Mouse (Mus musculus) spleen, adult 2 months (tissue): ENCODE results near the gene Tlcd1. TPM values are rescaled to one million over a fixed set of nuclear protein-coding genes. Genes with fewer than 3 reads are reported as not detected.

ENCODE experiments used
- DNase-seq, 2 experiments: peaks; one replicate each; pipeline versions ENCODE4 v3.0.0 to v3.0.0-alpha.2; 2012 to 2021; ENCODE audit warnings: low spot score in 2 of 2, low read depth in 1 of 2
- H3K27ac ChIP-seq: fragments of 200-500 bp; 2 replicates; pipeline ENCODE4 v1.5.1; 2012; ENCODE audit warnings: low read length, inconsistent platforms; ENCODE audit not compliant: insufficient read depth
- H3K27me3 ChIP-seq: fragments of 200-500 bp; 2 replicates; pipeline ENCODE4 v1.6.1; 2012; ENCODE audit warnings: mild to moderate bottlenecking, moderate library complexity, low read length, inconsistent platforms; ENCODE audit not compliant: control insufficient read depth, insufficient read depth
- H3K36me3 ChIP-seq: fragments of 200-500 bp; 2 replicates; pipeline ENCODE4 v1.6.1; 2012; ENCODE audit warnings: mild to moderate bottlenecking, low read length, inconsistent platforms; ENCODE audit not compliant: control insufficient read depth, insufficient read depth
- H3K4me1 ChIP-seq: fragments of 200-500 bp; 2 replicates; pipeline ENCODE4 v1.6.1; 2011; ENCODE audit warnings: inconsistent platforms; ENCODE audit not compliant: control insufficient read depth, insufficient read depth, insufficient read length
- H3K4me3 ChIP-seq: fragments of 200-500 bp; 2 replicates; pipeline ENCODE4 v1.5.1; 2011; ENCODE audit warnings: mild to moderate bottlenecking, inconsistent platforms; ENCODE audit not compliant: insufficient read depth, insufficient read length; ENCODE audit errors: extremely low read depth
- CTCF ChIP-seq: fragments of 200-500 bp; IDR thresholded peaks from 2 replicates; pipeline ENCODE4 v1.5.1; 2011; ENCODE audit warnings: mild to moderate bottlenecking, inconsistent platforms; ENCODE audit not compliant: insufficient read depth, insufficient read length, insufficient replicate concordance; ENCODE audit errors: extremely low read depth
- POLR2A ChIP-seq: fragments of 200-500 bp; IDR thresholded peaks from 2 replicates; pipeline ENCODE4 v1.6.1; 2011; ENCODE audit warnings: low read depth, low read length, inconsistent platforms
- WGBS: fragments of 180-500 bp; shearing (Covaris S2); methylation state at CpG from one replicate; pipeline ENCODE4 v1.1.7; 2018; 5-methylcytosine and 5-hydroxymethylcytosine counted together
- polyA plus RNA-seq: library from polyadenylated mRNA; depleted of rRNA; stranded (reverse); fragments of >200 nt; gene quantifications from 2 replicates; pipeline ENCODE4 v1.2.3, GENCODE M21; 2012; rRNA removed

The Tlcd1 gene
- polyA plus RNA-seq, 1 experiment = 10.4 TPM

- H3K27me3 ChIP-seq = no peaks in the 10 kb centered on the region
- 98% methylated on average over 7 of the region's 7 CpGs for WGBS
- no peak overlapping the region for H3K4me3 ChIP-seq
- H3K36me3 ChIP-seq = peaks cover 56% of the 10 kb centered on the region
- TF ChIP-seq POLR2A = no peak
- DNase-seq = no peak
- H3K27ac ChIP-seq = no peak overlapping the region
- H3K4me1 ChIP-seq = no peaks in the 10 kb centered on the region
These were observed 30.7 kb downstream of the Tlcd1 start for GRCm38 (mm10) chr11:78207190-78207589.

DNA sequence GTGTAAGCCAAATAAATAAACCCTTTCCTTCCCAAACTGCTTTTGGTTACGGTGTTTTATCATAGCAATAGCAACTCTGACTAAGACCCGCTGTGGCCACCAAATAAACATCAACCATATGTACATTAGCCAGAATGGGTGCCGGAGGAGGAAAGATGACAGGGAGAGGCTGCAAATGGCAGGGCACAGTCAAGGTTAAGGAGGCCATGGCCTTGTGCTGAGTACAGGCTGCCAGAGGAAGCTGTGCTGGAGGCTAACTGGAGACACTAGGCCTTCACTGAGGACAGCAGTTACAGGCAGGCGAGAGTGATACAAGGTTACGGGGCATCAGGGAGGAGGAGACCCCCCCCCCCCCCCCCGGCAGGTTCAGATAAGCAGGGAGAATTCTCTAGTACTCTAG, 33.4 kb downstream of the Tlcd1 start:
- no peak for DNase-seq
- Histone ChIP-seq H3K27ac (no peak overlapping the region), H3K27me3 (no peaks in the 10 kb centered on the region), H3K4me1 (peaks cover 6% of the 10 kb centered on the region; the same call in 1 of the 2 replicates), H3K36me3 (peaks cover 59% of the 10 kb centered on the region), H3K4me3 (no peak overlapping the region)
- TF ChIP-seq CTCF (no peak), POLR2A (no peak)
- 87% methylated on average over 6 of the region's 6 CpGs for WGBS

DNA sequence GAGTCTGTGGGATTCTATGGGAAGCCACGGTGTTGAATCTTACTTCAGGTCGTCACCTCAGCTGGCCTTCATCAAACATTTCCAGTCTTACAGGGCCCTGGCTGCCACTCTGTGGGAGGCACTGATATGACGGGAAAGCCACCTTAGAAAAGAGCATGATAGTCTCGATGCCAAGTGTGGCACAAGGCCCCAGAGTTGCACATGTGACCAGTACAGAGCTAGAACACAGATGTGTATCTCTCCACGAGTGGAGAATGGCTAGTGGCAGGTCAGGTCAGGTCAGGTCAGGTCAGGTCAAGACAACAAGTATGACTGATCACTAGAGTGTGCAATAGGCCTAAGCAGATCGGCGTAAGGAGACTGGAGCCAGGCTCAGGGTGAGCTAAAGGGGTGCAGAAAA, 34.1 kb downstream of the Tlcd1 start:
- Histone ChIP-seq H3K27me3 (no peaks in the 10 kb centered on the region), H3K4me1 (peaks cover 6% of the 10 kb centered on the region; the same call in 1 of the 2 replicates), H3K36me3 (peaks cover 59% of the 10 kb centered on the region), H3K27ac (no peak overlapping the region), H3K4me3 (no peak overlapping the region)
- TF ChIP-seq CTCF = no peak
- no peak for TF ChIP-seq POLR2A
- WGBS = 87% methylated on average over 7 of the region's 7 CpGs
- DNase-seq = no peak

GRCm38 (mm10) chr11:78211513-78211912, 35.0 kb downstream of the Tlcd1 start:
- WGBS = 91% methylated on average over 5 of the region's 5 CpGs
- Histone ChIP-seq H3K27me3 (no peaks in the 10 kb centered on the region), H3K27ac (no peak overlapping the region), H3K4me1 (peaks cover 6% of the 10 kb centered on the region; the same call in 1 of the 2 replicates), H3K36me3 (peaks cover 58% of the 10 kb centered on the region), H3K4me3 (no peak overlapping the region)
- TF ChIP-seq POLR2A (no peak), CTCF (no peak)
- DNase-seq = no peak

DNA sequence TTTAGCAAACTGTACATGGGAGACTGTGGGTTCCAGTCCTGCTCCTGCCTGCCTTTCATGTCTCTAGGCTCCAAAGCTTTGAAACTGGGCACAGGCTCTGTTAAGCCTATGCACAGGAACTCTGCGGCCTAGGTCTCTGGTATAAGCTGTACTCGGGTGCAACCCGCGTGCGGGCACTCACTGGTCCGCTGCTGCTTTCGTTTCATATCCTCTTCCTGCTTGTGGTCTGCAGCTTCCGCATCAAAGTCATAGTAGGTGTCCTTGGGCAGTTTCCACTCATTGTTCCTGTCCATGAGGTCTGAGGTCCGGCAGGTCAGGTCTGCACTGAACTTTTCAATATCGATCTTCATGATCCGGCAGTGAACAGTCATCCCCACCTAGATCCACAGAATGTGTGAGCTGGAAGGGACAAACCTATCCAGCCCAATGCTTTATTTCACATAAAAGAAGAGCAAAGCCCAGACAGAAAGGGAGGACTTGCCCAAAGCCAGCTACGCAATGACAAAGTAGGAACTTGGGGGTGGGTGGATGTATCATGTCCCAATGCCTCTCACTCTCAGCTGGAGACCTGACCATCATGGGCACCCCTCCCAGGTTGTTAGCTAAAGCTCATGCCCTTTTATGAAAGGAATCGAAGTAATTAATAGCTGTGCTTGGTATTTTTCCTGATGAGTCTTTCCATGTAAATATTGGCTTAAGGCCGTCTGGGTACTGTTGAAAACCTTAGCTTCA, 36.7 kb downstream of the Tlcd1 start:
- no peak for TF ChIP-seq POLR2A
- no peak for TF ChIP-seq CTCF
- 47% methylated on average over 14 of the region's 14 CpGs for WGBS
- peak in 1 of 2 experiments; percentile 61 for DNase-seq
- Histone ChIP-seq H3K27me3 (no peaks in the 10 kb centered on the region), H3K27ac (peak overlapping the region; percentile 39), H3K4me1 (peaks cover 6% of the 10 kb centered on the region; the same call in 1 of the 2 replicates), H3K4me3 (no peak overlapping the region), H3K36me3 (peaks cover 53% of the 10 kb centered on the region)

GRCm38 (mm10) chr11:78215709-78216317, 39.3 kb downstream of the Tlcd1 start:
- TF ChIP-seq POLR2A (no peak), CTCF (no peak)
- no peak overlapping the region for H3K4me3 ChIP-seq
- peak overlapping the region; percentile 71 for H3K27ac ChIP-seq
- H3K27me3 ChIP-seq = no peaks in the 10 kb centered on the region
- peaks cover 53% of the 10 kb centered on the region for H3K36me3 ChIP-seq
- 80% methylated on average over 11 of the region's 11 CpGs for WGBS
- no peak for DNase-seq
- H3K4me1 ChIP-seq = peaks cover 6% of the 10 kb centered on the region; the same call in 1 of the 2 replicates

- Histone ChIP-seq H3K4me3 (no peak overlapping the region), H3K27ac (no peak overlapping the region), H3K27me3 (no peaks in the 10 kb centered on the region), H3K4me1 (no peaks in the 10 kb centered on the region), H3K36me3 (peaks cover 69% of the 10 kb centered on the region)
- WGBS = 96% methylated on average over 4 of the region's 4 CpGs
- TF ChIP-seq CTCF (no peak), POLR2A (no peak)
- no peak for DNase-seq
These were observed 47.1 kb downstream of the Tlcd1 start for GRCm38 (mm10) chr11:78223586-78223985.

Other genes with a start within 250 kb of the Tlcd1 start
- 0.02 TPM in 1 of 2 replicates, not detected in the other for gene Sez6, start 245.9 kb upstream of the Tlcd1 start, polyA plus RNA-seq
- gene Phf12, start 194.0 kb upstream of the Tlcd1 start, polyA plus RNA-seq = 65.4 and 74.9 TPM in 2 replicates
- gene Dhrs13, start 144.4 kb upstream of the Tlcd1 start, polyA plus RNA-seq = 3.1 and 3.9 TPM in 2 replicates
- 36.6 and 39.1 TPM in 2 replicates for gene Flot2, start 138.8 kb upstream of the Tlcd1 start, polyA plus RNA-seq
- gene Eral1, start 96.3 kb upstream of the Tlcd1 start, polyA plus RNA-seq = 21.4 and 27.0 TPM in 2 replicates
- 12.5 and 15.2 TPM in 2 replicates for gene Fam222b, start 82.1 kb upstream of the Tlcd1 start, polyA plus RNA-seq
- 43.4 and 54.3 TPM in 2 replicates for gene Traf4, start 11.1 kb upstream of the Tlcd1 start, polyA plus RNA-seq
- gene Nek8, start within 50 bp of the Tlcd1 start, polyA plus RNA-seq = 17.6 and 20.4 TPM in 2 replicates
- gene Rpl23a, start 6.9 kb downstream of the Tlcd1 start, polyA plus RNA-seq = 126 and 169 TPM in 2 replicates
- gene Rab34, start 11.7 kb downstream of the Tlcd1 start, polyA plus RNA-seq = 10.8 and 15.6 TPM in 2 replicates
- 0.19 and 0.20 TPM in 2 replicates for gene Proca1, start 16.7 kb downstream of the Tlcd1 start, polyA plus RNA-seq
- 59.1 and 60.7 TPM in 2 replicates for gene Sdf2, start 69.0 kb downstream of the Tlcd1 start, polyA plus RNA-seq
- 20.2 and 20.6 TPM in 2 replicates for gene Supt6, start 69.3 kb downstream of the Tlcd1 start, polyA plus RNA-seq
- 41.4 and 46.3 TPM in 2 replicates for gene 2610507B11Rik, start 85.0 kb downstream of the Tlcd1 start, polyA plus RNA-seq
- 0.22 and 0.32 TPM in 2 replicates for gene BC030499, start 114.1 kb downstream of the Tlcd1 start, polyA plus RNA-seq
- 7.2 and 10.2 TPM in 2 replicates for gene Spag5, start 124.8 kb downstream of the Tlcd1 start, polyA plus RNA-seq
- 3.6 and 4.4 TPM in 2 replicates for gene Aldoc, start 146.3 kb downstream of the Tlcd1 start, polyA plus RNA-seq
- 66.7 and 81.9 TPM in 2 replicates for gene Pigs, start 151.7 kb downstream of the Tlcd1 start, polyA plus RNA-seq
- gene Unc119, start 166.8 kb downstream of the Tlcd1 start, polyA plus RNA-seq = 66.6 and 81.6 TPM in 2 replicates
- gene Foxn1, start 209.8 kb downstream of the Tlcd1 start, polyA plus RNA-seq = not detected in 2 replicates
- gene Slc13a2, start 245.5 kb downstream of the Tlcd1 start, polyA plus RNA-seq = 0.28 and 0.41 TPM in 2 replicates